Mouse (Mus musculus): Measurements from ENCODE around the gene Tlr9. TPM values are rescaled to one million over a fixed set of nuclear protein-coding genes. Genes with fewer than 3 reads are reported as not detected.
A peak's percentile ranks its signal among the peaks of the same experiment; 100 is the strongest.

Tlr9 gene
- polyA plus RNA-seq (2015; fragmentation: Nextera tagmentation; extraction: Ambion mirVana): 0.05 and 0.07 TPM in 2 replicates

DNA sequence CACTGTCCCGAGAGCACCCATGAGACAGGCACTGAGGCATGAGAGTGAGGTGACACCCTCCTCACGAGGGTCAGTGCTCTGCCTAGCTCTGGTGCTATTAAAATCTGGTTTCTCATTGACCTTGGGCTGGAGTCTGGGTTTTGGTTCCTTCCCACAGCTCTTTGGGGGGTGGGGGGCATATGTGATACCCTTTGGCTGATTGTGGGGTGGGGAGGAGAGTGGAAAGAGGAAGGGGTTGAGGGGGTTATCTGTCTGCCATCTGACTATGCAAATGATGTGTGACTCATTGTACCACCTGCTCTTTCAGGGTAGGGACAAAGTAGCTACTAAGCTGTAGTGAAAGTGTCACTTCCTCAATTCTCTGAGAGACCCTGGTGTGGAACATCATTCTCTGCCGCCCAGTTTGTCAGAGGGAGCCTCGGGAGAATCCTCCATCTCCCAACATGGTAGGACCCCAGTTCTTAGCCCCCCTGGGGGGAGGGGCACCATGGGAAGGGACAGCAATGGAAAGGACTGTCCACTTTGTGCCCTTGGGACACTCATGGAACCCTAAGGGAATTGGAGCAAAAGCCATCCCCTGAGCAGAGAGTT lies at the start of gene Tlr9:
Tlr9 (plus strand) TSS at position 338 of the 591 bp plus-strand sequence.
- H3K27me3 ChIP-seq (ENCODE audit: control insufficient read depth, insufficient read depth, low read length): no peaks in the 10 kb centered on the region
- TF ChIP-seq CTCF (IDR thresholded peaks at IDR 0.05; ENCODE audit: low read depth) (no peak), EP300 (optimal IDR thresholded peaks at IDR 0.05) (no peak)
- H3K27ac ChIP-seq (replicated peaks): no peak within 1 kb of the TSS
- H3K4me2 ChIP-seq (replicated peaks; ENCODE audit: low read depth): no peak within 1 kb of the TSS
- DNase-seq (ENCODE audit: low spot score) (no peak), ATAC-seq (ENCODE audit: low FRiP score, low TSS enrichment) (no peak)
- H3K4me3 ChIP-seq (ENCODE audit: low read depth, low read length): no peak within 1 kb of the TSS
- 63% methylated on average over 4 of the region's 4 CpGs for WGBS
- no peak within 1 kb of the TSS for H3K9ac ChIP-seq (ENCODE audit: low read length)
- 0 out of 2 replicates have a peak, but pooled peaks cover 4% of the 10 kb centered on the region for H3K4me1 ChIP-seq (replicated peaks; ENCODE audit: control insufficient read depth, insufficient read depth)
- H3K36me3 ChIP-seq (ENCODE audit: control insufficient read depth, insufficient read depth, low read length): no peaks in the 10 kb centered on the region
- H3K9me3 ChIP-seq (ENCODE audit: control insufficient read depth, low read length): no peaks in the 10 kb centered on the region

DNA sequence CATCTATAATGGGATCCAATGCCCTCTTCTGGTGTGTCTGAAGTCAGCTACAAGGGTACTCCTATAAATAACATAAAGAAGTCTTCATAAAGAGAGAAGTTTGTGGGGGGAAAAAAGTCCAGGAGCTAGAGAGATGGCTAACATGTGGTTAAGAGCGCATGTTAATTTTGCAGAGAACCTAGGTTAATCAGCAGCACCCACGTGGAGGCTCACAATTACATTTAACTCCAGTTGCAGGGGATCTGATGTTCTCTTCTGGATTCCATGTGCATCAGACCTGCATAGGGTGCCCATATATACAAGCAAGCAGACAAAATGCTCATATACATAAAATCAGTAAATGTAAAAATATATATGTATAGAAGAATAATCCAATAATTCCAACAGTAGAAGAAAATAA lies 49.0 kb upstream of the Tlr9 start:
- WGBS: 53% methylated on average over 2 of the region's 2 CpGs
- no peak overlapping the region for H3K27ac ChIP-seq (replicated peaks)
- no peaks in the 10 kb centered on the region for H3K9me3 ChIP-seq (ENCODE audit: control insufficient read depth, low read length)
- H3K27me3 ChIP-seq (ENCODE audit: control insufficient read depth, insufficient read depth, low read length): no peaks in the 10 kb centered on the region
- H3K4me1 ChIP-seq (replicated peaks; ENCODE audit: control insufficient read depth, insufficient read depth): peaks cover 3% of the 10 kb centered on the region
- DNase-seq (ENCODE audit: low spot score): no peak
- no peak overlapping the region for H3K4me3 ChIP-seq (ENCODE audit: low read depth, low read length)
- peak overlapping the region; percentile 84 for H3K4me2 ChIP-seq (replicated peaks; ENCODE audit: low read depth)
- H3K9ac ChIP-seq (ENCODE audit: low read length): no peak overlapping the region
- no peak for ATAC-seq (ENCODE audit: low FRiP score, low TSS enrichment)
- H3K36me3 ChIP-seq (ENCODE audit: control insufficient read depth, insufficient read depth, low read length): 0 out of 2 replicates have a peak, but pooled peaks cover 4% of the 10 kb centered on the region
- no peak for TF ChIP-seq CTCF (IDR thresholded peaks at IDR 0.05; ENCODE audit: low read depth)
- no peak for TF ChIP-seq EP300 (optimal IDR thresholded peaks at IDR 0.05)

DNA sequence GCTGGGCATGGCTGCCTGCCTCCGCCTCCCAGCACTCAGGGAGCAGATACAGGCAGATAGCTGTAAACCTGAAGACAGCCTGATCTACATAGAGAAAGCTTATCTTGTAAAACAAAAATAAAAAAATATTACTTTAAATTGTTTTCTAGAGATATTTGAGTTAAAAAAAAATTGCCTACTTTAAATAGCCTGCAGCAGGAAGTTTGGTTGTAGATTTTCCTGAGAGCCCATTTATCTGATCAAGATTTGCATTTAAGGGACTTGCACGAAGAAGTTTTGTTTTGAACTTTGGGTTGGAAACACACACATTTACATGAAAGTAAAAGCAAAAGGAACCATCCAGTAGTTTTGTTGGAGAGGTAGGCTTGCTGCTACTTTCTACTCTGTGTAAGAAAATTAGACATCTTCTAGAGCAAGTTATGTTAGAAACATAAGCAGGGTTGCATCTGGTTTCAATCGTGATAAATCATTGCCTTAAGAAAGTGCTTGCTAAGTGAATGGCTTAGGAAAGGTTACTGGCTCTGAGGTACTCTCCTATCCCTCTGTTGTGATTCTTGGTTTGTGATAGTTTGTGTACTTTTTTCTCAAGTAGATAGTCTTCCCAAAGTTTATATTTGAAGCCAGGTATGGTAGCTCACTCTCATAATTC lies 46.7 kb upstream of the Tlr9 start:
- ATAC-seq (ENCODE audit: low FRiP score, low TSS enrichment): no peak
- Histone ChIP-seq H3K9ac (ENCODE audit: low read length) (no peak overlapping the region), H3K4me1 (replicated peaks; ENCODE audit: control insufficient read depth, insufficient read depth) (peaks cover 3% of the 10 kb centered on the region), H3K4me3 (ENCODE audit: low read depth, low read length) (no peak overlapping the region), H3K36me3 (ENCODE audit: control insufficient read depth, insufficient read depth, low read length) (peaks cover 6% of the 10 kb centered on the region; the same call in 1 of the 2 replicates), H3K27ac (replicated peaks) (no peak overlapping the region), H3K4me2 (replicated peaks; ENCODE audit: low read depth) (0 out of 2 replicates have a peak overlapping the region, but pooled peaks have one; percentile 3), H3K9me3 (ENCODE audit: control insufficient read depth, low read length) (no peaks in the 10 kb centered on the region), H3K27me3 (ENCODE audit: control insufficient read depth, insufficient read depth, low read length) (no peaks in the 10 kb centered on the region)
- no peak for DNase-seq (ENCODE audit: low spot score)
- 48% methylated on average over 3 of the region's 3 CpGs for WGBS
- TF ChIP-seq CTCF (IDR thresholded peaks at IDR 0.05; ENCODE audit: low read depth) (no peak), EP300 (optimal IDR thresholded peaks at IDR 0.05) (no peak)

DNA sequence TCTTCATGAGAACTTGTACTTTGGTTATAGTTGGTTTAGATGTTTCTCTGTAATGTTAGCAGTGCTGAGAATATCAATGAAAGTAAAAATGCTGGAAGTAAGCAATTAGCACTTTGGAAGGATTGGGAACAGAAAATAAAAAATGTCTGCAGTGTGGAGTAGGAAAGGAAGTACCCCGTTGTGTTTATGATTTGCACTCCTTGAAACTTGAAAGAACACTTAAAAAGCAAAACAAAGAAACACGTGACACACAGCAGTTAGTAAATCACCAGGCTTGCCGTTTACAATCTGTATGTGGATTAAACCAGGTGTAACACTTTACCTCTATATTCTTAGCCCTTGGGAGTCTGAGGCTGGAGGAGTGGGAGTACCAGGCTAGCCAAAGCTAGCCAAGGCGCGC lies 45.6 kb upstream of the Tlr9 start:
- Histone ChIP-seq H3K4me1 (replicated peaks; ENCODE audit: control insufficient read depth, insufficient read depth) (peaks cover 3% of the 10 kb centered on the region), H3K4me2 (replicated peaks; ENCODE audit: low read depth) (no peak overlapping the region), H3K9me3 (ENCODE audit: control insufficient read depth, low read length) (no peaks in the 10 kb centered on the region), H3K36me3 (ENCODE audit: control insufficient read depth, insufficient read depth, low read length) (peaks cover 14% of the 10 kb centered on the region), H3K27me3 (ENCODE audit: control insufficient read depth, insufficient read depth, low read length) (no peaks in the 10 kb centered on the region), H3K4me3 (ENCODE audit: low read depth, low read length) (no peak overlapping the region), H3K9ac (ENCODE audit: low read length) (no peak overlapping the region), H3K27ac (replicated peaks) (no peak overlapping the region)
- DNase-seq (ENCODE audit: low spot score) (no peak), ATAC-seq (ENCODE audit: low FRiP score, low TSS enrichment) (no peak)
- TF ChIP-seq EP300 (optimal IDR thresholded peaks at IDR 0.05): no peak
- no peak for TF ChIP-seq CTCF (IDR thresholded peaks at IDR 0.05; ENCODE audit: low read depth)
- whole genome bisulfite sequencing: 73% methylated on average over 5 of the region's 5 CpGs

DNA sequence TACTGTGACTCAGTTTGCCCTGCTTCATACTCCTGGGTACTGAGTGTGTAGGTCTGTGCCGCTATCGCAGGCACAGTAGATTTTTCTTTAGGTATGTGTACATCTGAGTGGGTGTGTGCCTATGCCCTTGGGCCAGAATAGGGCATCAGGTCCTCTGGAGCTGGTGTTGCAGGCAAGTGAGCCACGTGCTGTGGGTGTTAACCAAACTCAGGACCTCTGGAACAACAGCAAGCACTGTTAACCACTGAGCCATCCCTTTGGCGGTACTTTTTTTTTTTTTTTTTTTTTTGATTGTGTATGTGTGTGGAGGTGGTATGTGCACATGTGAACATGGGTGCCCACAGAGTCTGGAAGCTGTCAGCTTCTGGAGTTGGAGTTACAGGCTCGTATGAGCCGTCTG lies 44.6 kb upstream of the Tlr9 start:
- WGBS: 84% methylated on average over 6 of the region's 6 CpGs
- H3K27ac ChIP-seq (replicated peaks): no peak overlapping the region
- no peaks in the 10 kb centered on the region for H3K9me3 ChIP-seq (ENCODE audit: control insufficient read depth, low read length)
- H3K4me3 ChIP-seq (ENCODE audit: low read depth, low read length): no peak overlapping the region
- no peak for DNase-seq (ENCODE audit: low spot score)
- no peak overlapping the region for H3K9ac ChIP-seq (ENCODE audit: low read length)
- H3K36me3 ChIP-seq (ENCODE audit: control insufficient read depth, insufficient read depth, low read length): peaks cover 16% of the 10 kb centered on the region
- H3K4me2 ChIP-seq (replicated peaks; ENCODE audit: low read depth): no peak overlapping the region
- no peaks in the 10 kb centered on the region for H3K27me3 ChIP-seq (ENCODE audit: control insufficient read depth, insufficient read depth, low read length)
- ATAC-seq (ENCODE audit: low FRiP score, low TSS enrichment): no peak
- H3K4me1 ChIP-seq (replicated peaks; ENCODE audit: control insufficient read depth, insufficient read depth): peaks cover 3% of the 10 kb centered on the region
- TF ChIP-seq CTCF (IDR thresholded peaks at IDR 0.05; ENCODE audit: low read depth) (no peak), EP300 (optimal IDR thresholded peaks at IDR 0.05) (no peak)

DNA sequence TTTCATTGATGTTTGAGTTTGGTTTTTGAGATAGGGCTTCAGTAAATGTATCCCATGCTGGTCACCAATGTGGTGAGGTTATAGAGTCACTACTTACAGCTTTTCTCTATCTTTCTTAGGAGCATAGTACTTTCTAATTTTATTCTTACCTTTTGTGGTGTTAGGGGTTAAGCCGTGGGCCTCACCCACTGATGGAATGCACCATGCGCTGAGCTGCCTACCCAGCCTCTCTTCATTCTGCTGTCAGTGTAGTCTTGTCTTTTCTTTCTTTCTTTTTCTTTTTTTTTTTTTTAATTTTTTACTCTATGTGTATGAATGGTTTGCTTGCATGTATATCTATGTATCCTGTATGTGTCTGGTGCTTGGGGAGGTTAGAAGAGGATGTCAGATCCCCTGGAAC lies 42.9 kb upstream of the Tlr9 start:
- Histone ChIP-seq H3K9ac (ENCODE audit: low read length) (no peak overlapping the region), H3K4me1 (replicated peaks; ENCODE audit: control insufficient read depth, insufficient read depth) (no peaks in the 10 kb centered on the region), H3K9me3 (ENCODE audit: control insufficient read depth, low read length) (no peaks in the 10 kb centered on the region), H3K27ac (replicated peaks) (no peak overlapping the region), H3K4me2 (replicated peaks; ENCODE audit: low read depth) (no peak overlapping the region), H3K36me3 (ENCODE audit: control insufficient read depth, insufficient read depth, low read length) (peaks cover 27% of the 10 kb centered on the region), H3K27me3 (ENCODE audit: control insufficient read depth, insufficient read depth, low read length) (no peaks in the 10 kb centered on the region), H3K4me3 (ENCODE audit: low read depth, low read length) (no peak overlapping the region)
- 62% methylated on average over 2 of the region's 2 CpGs for WGBS
- TF ChIP-seq EP300 (optimal IDR thresholded peaks at IDR 0.05): no peak
- ATAC-seq (ENCODE audit: low FRiP score, low TSS enrichment) (no peak), DNase-seq (ENCODE audit: low spot score) (no peak)

Measured in stomach, postnatal 0 days (tissue).